ENCODE assay signal across 21 mouse cellular contexts in genomic region chr2:179265436-179265835, GRCm38 (mm10).
DNase-seq lines count a peak whose midpoint lies in the region; ATAC-seq lines count a peak whose summit lies in the region.
"Had no signal": no experiment of that assay in that cellular context is flagged by ENCODE, and none has a peak within 500 bp of the region (broad histone marks: within the 10 kb centered on the region; RNA-seq: fewer than 3 reads in every experiment).

No protein-coding gene starts in this region.

- H3K9me3 ChIP-seq in forebrain, embryonic 13.5 days (replicated peaks), result no peaks in the 10 kb centered on the region
- H3K9me3 ChIP-seq in forebrain, embryonic 10.5 days, result no peaks in the 10 kb centered on the region
- H3K9me3 ChIP-seq in heart, embryonic 12.5 days (replicated peaks), result no peaks in the 10 kb centered on the region
- H3K9me3 ChIP-seq: embryonic facial prominence, embryonic 15.5 days; hindbrain, embryonic 10.5 days; intestine, embryonic 15.5 days had no signal

- H3K4me1 ChIP-seq in forebrain, embryonic 13.5 days, result peaks cover 12% of the 10 kb centered on the region
- H3K4me1 ChIP-seq in forebrain, embryonic 10.5 days, result 0 out of 2 replicates have a peak, but pooled peaks cover 5% of the 10 kb centered on the region
- no peaks in the 10 kb centered on the region for H3K4me1 ChIP-seq in heart, embryonic 12.5 days (replicated peaks)
- H3K4me1 ChIP-seq: embryonic facial prominence, embryonic 15.5 days; intestine, embryonic 15.5 days had no signal

- 42% methylated on average over 5 of the region's 5 CpGs for WGBS in forebrain, embryonic 13.5 days
- 80% methylated on average over 5 of the region's 5 CpGs for WGBS in forebrain, embryonic 10.5 days
- 65% methylated on average over 5 of the region's 5 CpGs for WGBS in heart, embryonic 12.5 days

- H3K36me3 ChIP-seq in forebrain, embryonic 13.5 days (ENCODE audit: poor library complexity, severe bottlenecking), result no peaks in the 10 kb centered on the region
- H3K36me3 ChIP-seq in forebrain, embryonic 10.5 days (replicated peaks), result no peaks in the 10 kb centered on the region
- no peaks in the 10 kb centered on the region for H3K36me3 ChIP-seq in heart, embryonic 12.5 days
- H3K36me3 ChIP-seq: embryonic facial prominence, embryonic 15.5 days; hindbrain, embryonic 10.5 days; intestine, embryonic 15.5 days had no signal

- no peak overlapping the region for H3K4me2 ChIP-seq in forebrain, embryonic 13.5 days
- no peak overlapping the region for H3K4me2 ChIP-seq in heart, embryonic 12.5 days
- H3K4me2 ChIP-seq: embryonic facial prominence, embryonic 15.5 days; heart, embryonic 11.5 days; hindbrain, embryonic 14.5 days; intestine, embryonic 15.5 days had no signal

- DNase-seq in forebrain, embryonic 10.5 days (ENCODE audit: extremely low spot score, low spot score), result no peak
- DNase-seq in frontal cortex, postnatal 10 days (ENCODE audit: low spot score in 2 of 2), result no peak
- DNase-seq in right cerebral cortex, postnatal 4 days, result peak; percentile 14
- DNase-seq in right cerebral cortex, postnatal 36 days (ENCODE audit: low spot score in 2 of 2), result no peak
- DNase-seq: adrenal gland, adult 2 months; adrenal gland, postnatal 25 days; cerebellum, adult 11-12 months; cerebellum, adult 9-11 months; embryo, embryonic 11 days; gastrocnemius, postnatal 10 days; heart, adult 2 months had no signal

- no peaks in the 10 kb centered on the region for H3K27me3 ChIP-seq in forebrain, embryonic 13.5 days
- H3K27me3 ChIP-seq in forebrain, embryonic 10.5 days (ENCODE audit: poor library complexity, severe bottlenecking), result no peaks in the 10 kb centered on the region
- no peaks in the 10 kb centered on the region for H3K27me3 ChIP-seq in heart, embryonic 12.5 days (replicated peaks)
- H3K27me3 ChIP-seq: CH12.LX; embryonic facial prominence, embryonic 15.5 days; intestine, embryonic 15.5 days had no signal

- no peak overlapping the region for H3K9ac ChIP-seq in forebrain, embryonic 13.5 days
- H3K9ac ChIP-seq in heart, embryonic 12.5 days, result no peak overlapping the region
- H3K9ac ChIP-seq: embryonic facial prominence, embryonic 15.5 days; hindbrain, embryonic 14.5 days; intestine, embryonic 15.5 days had no signal

- H3K27ac ChIP-seq in forebrain, embryonic 13.5 days, result no peak overlapping the region
- no peak overlapping the region for H3K27ac ChIP-seq in forebrain, embryonic 10.5 days
- H3K27ac ChIP-seq in heart, embryonic 12.5 days (ENCODE audit: poor library complexity, severe bottlenecking), result no peak overlapping the region
- H3K27ac ChIP-seq: embryonic facial prominence, embryonic 15.5 days; heart, adult 2 months; hindbrain, embryonic 10.5 days; hindbrain, embryonic 14.5 days; intestine, embryonic 15.5 days had no signal

- ATAC-seq in forebrain, embryonic 13.5 days, result 0 out of 2 replicates have a peak, but pooled peaks have one; percentile 45
- peak; percentile 78 for ATAC-seq in frontal cortex, adult (ENCODE audit: low TSS enrichment)
- no peak for ATAC-seq in heart, embryonic 12.5 days (ENCODE audit: insufficient number of reproducible peaks, low FRiP score)
- ATAC-seq: intestine, embryonic 15.5 days had no signal

- no peak overlapping the region for H3K4me3 ChIP-seq in forebrain, embryonic 13.5 days
- no peak overlapping the region for H3K4me3 ChIP-seq in forebrain, embryonic 10.5 days
- H3K4me3 ChIP-seq in heart, embryonic 12.5 days, result no peak overlapping the region
- H3K4me3 ChIP-seq: embryonic facial prominence, embryonic 15.5 days; erythroblast, embryonic 14.5 days; heart, adult 2 months; hindbrain, embryonic 10.5 days; intestine, embryonic 15.5 days had no signal
